Mouse (Mus musculus) cortical plate, adult 2 months (tissue): Measurements from ENCODE around the gene Ppy.

Experiments used
- CTCF ChIP-seq: fragments of 200-500 bp; IDR thresholded peaks from 2 replicates; pipeline ENCODE4 v1.5.1; 2011; ENCODE audit warnings: mild to moderate bottlenecking, control low read depth, low read length; ENCODE audit not compliant: insufficient read depth; ENCODE audit errors: extremely low read depth
- POLR2A ChIP-seq: fragments of 200-500 bp; IDR thresholded peaks from 2 replicates; pipeline ENCODE4 v1.6.1; 2011; ENCODE audit warnings: mild to moderate bottlenecking, low read length, control low read depth; ENCODE audit not compliant: insufficient read depth; ENCODE audit errors: extremely low read depth

GRCm38 (mm10) chr11:102096446-102096845 lies 4.7 kb downstream of the Ppy start:
- TF ChIP-seq CTCF (no peak), POLR2A (no peak)
